Mouse (Mus musculus): ENCODE data around the gene H2-T23. TPM values are rescaled to one million over a fixed set of nuclear protein-coding genes. Genes with fewer than 3 reads are reported as not detected.

Gene H2-T23
- polyA plus RNA-seq, 1 experiment from 2014 or later: 3.9 TPM

DNA sequence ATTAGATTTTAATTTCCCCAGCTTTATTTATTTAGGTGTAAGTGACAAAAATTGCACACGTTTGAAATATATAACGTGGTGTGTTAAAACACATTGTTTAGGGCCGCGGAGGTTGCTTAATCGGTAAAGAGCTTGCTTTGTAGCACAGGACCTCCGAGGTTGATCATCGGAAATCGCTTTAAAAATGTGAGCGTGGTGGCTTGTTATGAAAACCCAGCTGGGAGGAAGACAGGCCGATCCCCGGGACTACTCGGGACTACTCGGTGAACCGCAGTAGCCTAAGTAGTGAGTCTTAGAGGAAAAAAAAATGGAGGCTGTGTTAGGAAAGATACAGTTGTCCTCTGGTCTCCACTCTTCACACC is 37.8 kb downstream of the H2-T23 start:
- Histone ChIP-seq H3K27ac (ENCODE audit: low read depth) (no peak overlapping the region), H3K36me3 (ENCODE audit: insufficient read depth) (no peaks in the 10 kb centered on the region), H3K4me2 (peak overlapping the region; percentile 69), H3K4me3 (ENCODE audit: low read depth, low read length) (peak overlapping the region; percentile 51), H3K4me1 (ENCODE audit: insufficient read depth) (no peaks in the 10 kb centered on the region), H3K27me3 (ENCODE audit: insufficient read depth, low read length) (no peaks in the 10 kb centered on the region), H3K9ac (peak overlapping the region; percentile 61), H3K9me3 (ENCODE audit: low read depth, low read length) (no peaks in the 10 kb centered on the region)
- TF ChIP-seq CTCF (IDR thresholded peaks at IDR 0.05; ENCODE audit: low read depth): no peak
- ATAC-seq (ENCODE audit: insufficient read depth) (no peak), DNase-seq (peak; percentile 32)
- 1% methylated on average over 14 of the region's 14 CpGs for WGBS

GRCm38 (mm10) chr17:35994175-35994878 is 38.3 kb downstream of the H2-T23 start:
- TF ChIP-seq CTCF (IDR thresholded peaks at IDR 0.05; ENCODE audit: low read depth): no peak
- ATAC-seq (ENCODE audit: insufficient read depth) (peak; percentile 72), DNase-seq (peak; percentile 93)
- H3K27me3 ChIP-seq (ENCODE audit: insufficient read depth, low read length): no peaks in the 10 kb centered on the region
- H3K4me1 ChIP-seq (ENCODE audit: insufficient read depth): no peaks in the 10 kb centered on the region
- H3K36me3 ChIP-seq (ENCODE audit: insufficient read depth): peaks cover 5% of the 10 kb centered on the region; the same call in 1 of the 2 replicates
- H3K9ac ChIP-seq: peak overlapping the region; percentile 61
- 0 out of 2 replicates have a peak overlapping the region, but pooled peaks have one; percentile 20 for H3K27ac ChIP-seq (ENCODE audit: low read depth)
- H3K4me3 ChIP-seq (ENCODE audit: low read depth, low read length): peak overlapping the region; percentile 51
- 2% methylated on average over 31 of the region's 31 CpGs for WGBS
- no peaks in the 10 kb centered on the region for H3K9me3 ChIP-seq (ENCODE audit: low read depth, low read length)
- peak overlapping the region; percentile 69 for H3K4me2 ChIP-seq

- H3K4me3 ChIP-seq (ENCODE audit: low read depth, low read length): peak overlapping the region; percentile 51; the same call in 1 of the 2 replicates
- H3K27me3 ChIP-seq (ENCODE audit: insufficient read depth, low read length): no peaks in the 10 kb centered on the region
- H3K9me3 ChIP-seq (ENCODE audit: low read depth, low read length): no peaks in the 10 kb centered on the region
- WGBS: 7% methylated on average over 17 of the region's 17 CpGs
- ATAC-seq (ENCODE audit: insufficient read depth) (peak; percentile 59), DNase-seq (peak; percentile 93)
- peaks cover 11% of the 10 kb centered on the region for H3K36me3 ChIP-seq (ENCODE audit: insufficient read depth)
- peak; percentile 99 for TF ChIP-seq CTCF (IDR thresholded peaks at IDR 0.05; ENCODE audit: low read depth)
- H3K4me2 ChIP-seq: peak overlapping the region; percentile 69
- H3K9ac ChIP-seq: no peak overlapping the region
- H3K27ac ChIP-seq (ENCODE audit: low read depth): no peak overlapping the region
- no peaks in the 10 kb centered on the region for H3K4me1 ChIP-seq (ENCODE audit: insufficient read depth)
Observed at GRCm38 (mm10) chr17:35993675-35994074, 39.0 kb downstream of the H2-T23 start.

- no peak overlapping the region for H3K9ac ChIP-seq
- DNase-seq: peak; percentile 72
- ATAC-seq (ENCODE audit: insufficient read depth): peak; percentile 7; the same call in 1 of the 2 replicates
- no peak overlapping the region for H3K4me3 ChIP-seq (ENCODE audit: low read depth, low read length)
- H3K36me3 ChIP-seq (ENCODE audit: insufficient read depth): peaks cover 30% of the 10 kb centered on the region
- no peak for TF ChIP-seq CTCF (IDR thresholded peaks at IDR 0.05; ENCODE audit: low read depth)
- H3K4me2 ChIP-seq: no peak overlapping the region
- H3K27me3 ChIP-seq (ENCODE audit: insufficient read depth, low read length): no peaks in the 10 kb centered on the region
- H3K4me1 ChIP-seq (ENCODE audit: insufficient read depth): no peaks in the 10 kb centered on the region
- no peak overlapping the region for H3K27ac ChIP-seq (ENCODE audit: low read depth)
- no peaks in the 10 kb centered on the region for H3K9me3 ChIP-seq (ENCODE audit: low read depth, low read length)
- WGBS: 16% methylated on average over 10 of the region's 10 CpGs
Observed at GRCm38 (mm10) chr17:35991781-35992180, 40.9 kb downstream of the H2-T23 start.

GRCm38 (mm10) chr17:35981776-35982175 is 50.9 kb downstream of the H2-T23 start:
- DNase-seq (no peak), ATAC-seq (ENCODE audit: insufficient read depth) (no peak)
- H3K4me3 ChIP-seq (ENCODE audit: low read depth, low read length): no peak overlapping the region
- H3K27me3 ChIP-seq (ENCODE audit: insufficient read depth, low read length): no peaks in the 10 kb centered on the region
- H3K9ac ChIP-seq: no peak overlapping the region
- no peaks in the 10 kb centered on the region for H3K9me3 ChIP-seq (ENCODE audit: low read depth, low read length)
- peaks cover 50% of the 10 kb centered on the region for H3K36me3 ChIP-seq (ENCODE audit: insufficient read depth)
- H3K27ac ChIP-seq (ENCODE audit: low read depth): no peak overlapping the region
- 92% methylated on average over 9 of the region's 9 CpGs for WGBS
- TF ChIP-seq CTCF (IDR thresholded peaks at IDR 0.05; ENCODE audit: low read depth): no peak
- H3K4me2 ChIP-seq: no peak overlapping the region
- no peaks in the 10 kb centered on the region for H3K4me1 ChIP-seq (ENCODE audit: insufficient read depth)

- TF ChIP-seq CTCF (IDR thresholded peaks at IDR 0.05; ENCODE audit: low read depth): no peak
- Histone ChIP-seq H3K27me3 (ENCODE audit: insufficient read depth, low read length) (no peaks in the 10 kb centered on the region), H3K4me1 (ENCODE audit: insufficient read depth) (no peaks in the 10 kb centered on the region), H3K4me2 (peak overlapping the region; percentile 85), H3K9ac (peak overlapping the region; percentile 76), H3K27ac (ENCODE audit: low read depth) (peak overlapping the region; percentile 95), H3K9me3 (ENCODE audit: low read depth, low read length) (no peaks in the 10 kb centered on the region), H3K36me3 (ENCODE audit: insufficient read depth) (peaks cover 43% of the 10 kb centered on the region), H3K4me3 (ENCODE audit: low read depth, low read length) (peak overlapping the region; percentile 89)
- ATAC-seq (ENCODE audit: insufficient read depth): peak; percentile 52; the same call in 1 of the 2 replicates
- WGBS: under 1% methylated on average over 27 of the region's 29 CpGs
- peak; percentile 69 for DNase-seq
Observed at GRCm38 (mm10) chr17:35980363-35980754, 52.3 kb downstream of the H2-T23 start.

Other genes with a start within 250 kb of the H2-T23 start
- 5.0 and 7.1 TPM in 2 replicates for gene Ier3, start 211.2 kb downstream of the H2-T23 start, polyA plus RNA-seq (2014; fragmentation: Nextera tagmentation; extraction: Ambion mirVana)
- gene Flot1, start 209.6 kb downstream of the H2-T23 start, polyA plus RNA-seq (2014; fragmentation: Nextera tagmentation; extraction: Ambion mirVana): 30.9 and 32.5 TPM in 2 replicates
- gene Tubb5, start 194.5 kb downstream of the H2-T23 start, polyA plus RNA-seq (2014; fragmentation: Nextera tagmentation; extraction: Ambion mirVana): 1,155 and 1,206 TPM in 2 replicates
- 19.5 and 21.6 TPM in 2 replicates for gene Mdc1, start 191.3 kb downstream of the H2-T23 start, polyA plus RNA-seq (2014; fragmentation: Nextera tagmentation; extraction: Ambion mirVana)
- 69.2 and 72.0 TPM in 2 replicates for gene Nrm, start 171.5 kb downstream of the H2-T23 start, polyA plus RNA-seq (2014; fragmentation: Nextera tagmentation; extraction: Ambion mirVana)
- gene Ppp1r18, start 167.3 kb downstream of the H2-T23 start, polyA plus RNA-seq (2014; fragmentation: Nextera tagmentation; extraction: Ambion mirVana): 24.0 and 24.7 TPM in 2 replicates
- 40.8 and 42.9 TPM in 2 replicates for gene Dhx16, start 153.0 kb downstream of the H2-T23 start, polyA plus RNA-seq (2014; fragmentation: Nextera tagmentation; extraction: Ambion mirVana)
- 21.0 and 25.4 TPM in 2 replicates for gene 2310061I04Rik, start 135.4 kb downstream of the H2-T23 start, polyA plus RNA-seq (2014; fragmentation: Nextera tagmentation; extraction: Ambion mirVana)
- gene Atat1, start 122.8 kb downstream of the H2-T23 start, polyA plus RNA-seq (2014; fragmentation: Nextera tagmentation; extraction: Ambion mirVana): 72.2 and 77.9 TPM in 2 replicates
- gene Mrps18b, start 116.5 kb downstream of the H2-T23 start, polyA plus RNA-seq (2014; fragmentation: Nextera tagmentation; extraction: Ambion mirVana): 84.5 and 89.1 TPM in 2 replicates
- gene Ppp1r10, start 116.4 kb downstream of the H2-T23 start, polyA plus RNA-seq (2014; fragmentation: Nextera tagmentation; extraction: Ambion mirVana): 36.3 and 38.5 TPM in 2 replicates
- gene Abcf1, start 63.1 kb downstream of the H2-T23 start, polyA plus RNA-seq (2014; fragmentation: Nextera tagmentation; extraction: Ambion mirVana): 84.1 and 86.6 TPM in 2 replicates
- 39.5 and 46.4 TPM in 2 replicates for gene Gnl1, start 53.0 kb downstream of the H2-T23 start, polyA plus RNA-seq (2014; fragmentation: Nextera tagmentation; extraction: Ambion mirVana)
- 27.1 and 30.8 TPM in 2 replicates for gene Prr3, start 52.6 kb downstream of the H2-T23 start, polyA plus RNA-seq (2014; fragmentation: Nextera tagmentation; extraction: Ambion mirVana)
- 2.4 and 3.3 TPM in 2 replicates for gene H2-T24, start 12.3 kb downstream of the H2-T23 start, polyA plus RNA-seq (2014; fragmentation: Nextera tagmentation; extraction: Ambion mirVana)
- 16.0 and 16.8 TPM in 2 replicates for gene H2-T22, start 9.9 kb upstream of the H2-T23 start, polyA plus RNA-seq (2014; fragmentation: Nextera tagmentation; extraction: Ambion mirVana)
- not detected in 2 replicates for gene Gm6034, start 10.1 kb upstream of the H2-T23 start, polyA plus RNA-seq (2014; fragmentation: Nextera tagmentation; extraction: Ambion mirVana)
- not detected in 2 replicates for gene Gm11127, start 25.5 kb upstream of the H2-T23 start, polyA plus RNA-seq (2014; fragmentation: Nextera tagmentation; extraction: Ambion mirVana)
- not detected in 2 replicates for gene Gm19684, start 88.8 kb upstream of the H2-T23 start, polyA plus RNA-seq (2014; fragmentation: Nextera tagmentation; extraction: Ambion mirVana)
- not detected in 2 replicates for gene Gm7030, start 96.6 kb upstream of the H2-T23 start, polyA plus RNA-seq (2014; fragmentation: Nextera tagmentation; extraction: Ambion mirVana)
- gene Gm8909, start 135.7 kb upstream of the H2-T23 start, polyA plus RNA-seq (2014; fragmentation: Nextera tagmentation; extraction: Ambion mirVana): 44.4 and 51.4 TPM in 2 replicates
- 1.3 and 1.4 TPM in 2 replicates for gene H2-T3, start 157.4 kb upstream of the H2-T23 start, polyA plus RNA-seq (2014; fragmentation: Nextera tagmentation; extraction: Ambion mirVana)
- 188 and 195 TPM in 2 replicates for gene Rpp21, start 225.2 kb upstream of the H2-T23 start, polyA plus RNA-seq (2014; fragmentation: Nextera tagmentation; extraction: Ambion mirVana)
- gene Trim39, start 239.4 kb upstream of the H2-T23 start, polyA plus RNA-seq (2014; fragmentation: Nextera tagmentation; extraction: Ambion mirVana): 15.8 and 15.9 TPM in 2 replicates